Mouse (Mus musculus) megakaryocyte, embryonic 14.5 days (primary cell): ENCODE measurements around the gene Unc5b.

Experiments
- FLI1 ChIP-seq: IDR thresholded peaks from 2 replicates; pipeline ENCODE4 v1.6.1; 2012; ENCODE audit warnings: low read length, inconsistent platforms, mixed read lengths
- GATA1 ChIP-seq: IDR thresholded peaks from 3 replicates; pipeline ENCODE4 v1.6.1; 2012; ENCODE audit warnings: mixed read lengths, low read length, inconsistent platforms, borderline replicate concordance

DNA sequence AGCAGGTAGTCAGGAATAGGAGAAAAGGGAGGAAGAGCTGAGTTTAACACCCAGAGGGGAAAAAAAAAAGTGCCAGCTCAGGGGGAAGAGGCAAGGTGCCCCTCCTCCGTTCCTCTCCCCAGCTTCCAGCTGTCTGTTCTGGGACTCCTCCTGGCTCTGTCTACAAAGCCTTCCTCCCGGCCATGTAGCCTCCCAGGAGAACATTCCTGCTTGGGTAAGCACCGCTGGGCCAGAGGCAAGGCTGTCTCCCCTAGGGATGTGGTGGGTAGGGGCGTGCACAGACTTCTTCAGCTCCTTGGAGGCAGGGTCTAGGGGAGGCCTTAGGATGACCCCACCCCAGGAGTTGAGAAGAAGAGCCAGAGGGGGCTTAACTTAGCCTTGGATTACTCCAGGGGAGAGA lies 26.5 kb downstream of the Unc5b start:
- TF ChIP-seq GATA1 (no peak), FLI1 (no peak)
